Mouse (Mus musculus) myocyte (in vitro differentiated cells): ENCODE results near the gene Arvcf. TPM values are rescaled to one million over a fixed set of nuclear protein-coding genes. Genes with fewer than 3 reads are reported as not detected.

Experiments used
- H3K27me3 ChIP-seq: one replicate; pipeline ENCODE4 v1.6.1; 2011; ENCODE audit not compliant: control insufficient read depth, insufficient read depth, insufficient read length
- H3K36me3 ChIP-seq: one replicate; pipeline ENCODE4 v1.6.1; 2011; ENCODE audit not compliant: control insufficient read depth, insufficient read depth
- H3K4me2 ChIP-seq: one replicate; pipeline ENCODE4 v1.6.1; 2011; ENCODE audit warnings: low read depth, control low read depth
- H3K4me3 ChIP-seq: one replicate; pipeline ENCODE4 v1.5.1; 2011; ENCODE audit warnings: mild to moderate bottlenecking, control low read depth, moderate library complexity
- H3K79me2 ChIP-seq: one replicate; pipeline ENCODE4 v1.6.1; 2011; ENCODE audit not compliant: control insufficient read depth, insufficient read depth
- H3ac ChIP-seq: one replicate; pipeline ENCODE4 v1.6.1; 2011; ENCODE audit not compliant: control insufficient read depth, insufficient read length
- CEBPB ChIP-seq: IDR thresholded peaks from 2 replicates; pipeline ENCODE4 v1.6.1; 2011; ENCODE audit warnings: mild to moderate bottlenecking, moderate library complexity; ENCODE audit not compliant: poor library complexity, insufficient read depth, severe bottlenecking
- E2F4 ChIP-seq: IDR thresholded peaks from one replicate; pipeline ENCODE4 v1.6.1; 2011; ENCODE audit warnings: mild to moderate bottlenecking, control low read depth, moderate library complexity; ENCODE audit not compliant: insufficient read depth
- MAX ChIP-seq: IDR thresholded peaks from one replicate; pipeline ENCODE4 v1.6.1; 2011; ENCODE audit warnings: low read depth, mild to moderate bottlenecking, control low read depth
- MYOD1 ChIP-seq, 3 experiments: IDR thresholded peaks; one replicate each; pipeline ENCODE4 v1.6.1; 2011; ENCODE audit warnings: control low read depth in 2 of 3, low read depth in 2 of 3, mild to moderate bottlenecking in 2 of 3, moderate library complexity in 1 of 3; ENCODE audit not compliant: insufficient read length in 2 of 3, control insufficient read depth in 1 of 3
- MYOG ChIP-seq, 3 experiments: IDR thresholded peaks; one replicate each; pipeline ENCODE4 v1.6.1; 2011; ENCODE audit warnings: control low read depth in 2 of 3, low read depth in 2 of 3, mild to moderate bottlenecking in 2 of 3; ENCODE audit not compliant: insufficient read length in 2 of 3, control insufficient read depth in 1 of 3, insufficient read depth in 1 of 3
- POLR2A ChIP-seq: IDR thresholded peaks from one replicate; pipeline ENCODE4 v1.6.1; 2011; ENCODE audit warnings: low read depth, mild to moderate bottlenecking, control low read depth, moderate library complexity; ENCODE audit not compliant: insufficient read length
- POLR2AphosphoS2 ChIP-seq: IDR thresholded peaks from one replicate; pipeline ENCODE4 v1.6.1; 2011; ENCODE audit warnings: low read depth, control low read depth; ENCODE audit not compliant: insufficient read length
- REST ChIP-seq: IDR thresholded peaks from one replicate; pipeline ENCODE4 v1.6.1; 2011; ENCODE audit warnings: mild to moderate bottlenecking, control low read depth, moderate library complexity; ENCODE audit not compliant: insufficient read depth, insufficient read length
- SRF ChIP-seq: IDR thresholded peaks from one replicate; pipeline ENCODE4 v1.6.1; 2011; ENCODE audit warnings: low read depth; ENCODE audit not compliant: control insufficient read depth, insufficient read length
- TCF12 ChIP-seq: IDR thresholded peaks from one replicate; pipeline ENCODE4 v1.6.1; 2011; ENCODE audit warnings: mild to moderate bottlenecking, control low read depth; ENCODE audit not compliant: poor library complexity, insufficient read depth, severe bottlenecking
- TCF3 ChIP-seq: IDR thresholded peaks from one replicate; pipeline ENCODE4 v1.6.1; 2011; ENCODE audit warnings: low read depth, control low read depth; ENCODE audit not compliant: insufficient read length
- USF1 ChIP-seq: IDR thresholded peaks from one replicate; pipeline ENCODE4 v1.6.1; 2011; ENCODE audit warnings: low read depth, mild to moderate bottlenecking, control low read depth, moderate library complexity
- polyA plus RNA-seq: library from polyadenylated mRNA; unstranded; fragments of >200 nt; fragmentation: generic; extraction: Trizol; gene quantifications from one replicate; pipeline ENCODE4 v1.2.1, GENCODE M21; 2012; ENCODE audit warnings: missing spikeins

The Arvcf gene
- polyA plus RNA-seq, 1 experiment, result 7.6 TPM

DNA sequence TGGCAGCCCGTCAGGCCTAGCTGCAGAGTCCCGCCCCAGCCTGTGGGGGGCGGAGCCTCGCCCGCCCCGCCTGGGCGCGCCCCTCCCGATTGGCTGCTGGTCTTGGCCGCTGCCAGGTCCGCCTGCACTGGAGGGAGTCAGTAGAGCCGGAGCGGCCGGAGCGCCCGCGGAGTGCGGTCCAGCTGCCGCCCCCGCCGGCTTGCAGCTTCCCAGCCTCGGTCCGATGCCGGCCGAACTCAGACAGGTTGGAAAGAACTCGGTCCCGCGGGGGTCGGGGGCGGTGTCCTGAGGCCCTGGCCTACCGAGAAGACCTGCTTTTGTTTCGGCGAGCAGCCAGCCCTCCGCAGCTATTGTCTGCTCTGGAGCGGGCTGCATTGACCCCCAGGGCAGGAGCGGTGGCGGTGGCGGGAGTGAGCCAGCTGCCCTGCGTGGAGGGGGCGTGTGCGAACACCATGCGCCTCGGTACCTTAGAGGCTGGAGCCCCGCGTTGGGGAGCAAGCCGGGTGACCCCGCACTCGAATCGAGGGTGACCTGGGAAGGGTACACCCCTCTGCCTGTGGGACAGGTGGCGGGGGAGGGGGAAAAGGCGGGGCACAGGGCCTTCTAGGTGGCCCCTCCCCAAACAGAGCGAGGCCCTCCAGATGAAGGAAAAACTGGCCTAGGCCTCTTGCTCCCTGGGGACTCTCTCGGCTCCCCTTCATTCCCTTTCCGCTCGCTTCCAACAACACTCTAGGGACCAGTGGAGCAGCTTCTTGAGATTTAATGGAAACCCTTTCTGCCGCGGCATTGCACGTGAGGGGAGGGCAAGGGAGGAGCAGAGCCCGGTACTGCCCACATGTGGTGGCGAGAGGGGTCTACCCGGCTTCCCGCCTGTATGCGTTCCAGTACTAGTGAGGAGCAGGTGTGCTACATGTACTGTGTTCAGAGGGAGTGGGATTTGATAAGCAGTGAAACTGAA, 44.8 kb downstream of the Arvcf start:
- TF ChIP-seq MAX (no peak), REST (no peak), TCF12 (no peak), SRF (no peak), MYOG (IDR thresholded peaks at IDR 0.05; ENCODE audit: control insufficient read depth in 1 of 3, insufficient read depth in 1 of 3, insufficient read length in 2 of 3, low read depth in 2 of 3) (peak in 2 of 3 experiments; percentile 3 to 46), POLR2AphosphoS2 (no peak), E2F4 (no peak), CEBPB (no peak), TCF3 (no peak), USF1 (no peak), POLR2A (peak; percentile 83), MYOD1 (IDR thresholded peaks at IDR 0.05; ENCODE audit: control insufficient read depth in 1 of 3, insufficient read length in 2 of 3, low read depth in 2 of 3) (peak in 1 of 3 experiments; percentile 16)
- Histone ChIP-seq H3K4me2 (peak overlapping the region; percentile 81), H3K27me3 (no peaks in the 10 kb centered on the region), H3ac (peak overlapping the region; percentile 18), H3K79me2 (no peaks in the 10 kb centered on the region), H3K4me3 (peak overlapping the region; percentile 29), H3K36me3 (no peaks in the 10 kb centered on the region)

DNA sequence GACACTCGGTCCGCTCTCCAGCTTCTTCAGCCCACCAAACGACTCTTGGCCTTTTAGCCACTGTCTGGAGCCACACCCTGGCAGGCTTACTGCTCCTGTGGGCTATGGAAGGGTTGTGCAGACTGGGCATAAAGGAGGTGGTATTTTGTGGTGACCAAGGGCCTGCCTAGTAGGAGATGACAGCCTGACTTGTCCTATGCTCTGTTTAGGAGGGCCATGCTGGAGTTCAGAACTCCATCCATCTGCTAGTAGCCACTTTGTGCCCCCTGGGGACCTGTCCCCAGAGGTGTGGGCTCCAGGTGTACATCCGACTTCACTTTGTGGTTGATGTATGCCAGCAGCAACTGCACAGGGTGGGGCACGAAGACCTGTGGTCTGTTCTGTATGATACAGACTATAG, 45.6 kb downstream of the Arvcf start:
- H3K36me3 ChIP-seq, result no peaks in the 10 kb centered on the region
- no peak overlapping the region for H3ac ChIP-seq
- peak overlapping the region; percentile 81 for H3K4me2 ChIP-seq
- peak overlapping the region; percentile 29 for H3K4me3 ChIP-seq
- H3K79me2 ChIP-seq, result no peaks in the 10 kb centered on the region
- H3K27me3 ChIP-seq, result no peaks in the 10 kb centered on the region
- TF ChIP-seq TCF3 (no peak), USF1 (no peak), POLR2A (no peak), SRF (no peak), POLR2AphosphoS2 (no peak), E2F4 (no peak), CEBPB (no peak), REST (no peak), MAX (no peak), MYOD1 (IDR thresholded peaks at IDR 0.05; ENCODE audit: control insufficient read depth in 1 of 3, insufficient read length in 2 of 3, low read depth in 2 of 3) (no peak), MYOG (IDR thresholded peaks at IDR 0.05; ENCODE audit: control insufficient read depth in 1 of 3, insufficient read depth in 1 of 3, insufficient read length in 2 of 3, low read depth in 2 of 3) (no peak), TCF12 (no peak)

DNA sequence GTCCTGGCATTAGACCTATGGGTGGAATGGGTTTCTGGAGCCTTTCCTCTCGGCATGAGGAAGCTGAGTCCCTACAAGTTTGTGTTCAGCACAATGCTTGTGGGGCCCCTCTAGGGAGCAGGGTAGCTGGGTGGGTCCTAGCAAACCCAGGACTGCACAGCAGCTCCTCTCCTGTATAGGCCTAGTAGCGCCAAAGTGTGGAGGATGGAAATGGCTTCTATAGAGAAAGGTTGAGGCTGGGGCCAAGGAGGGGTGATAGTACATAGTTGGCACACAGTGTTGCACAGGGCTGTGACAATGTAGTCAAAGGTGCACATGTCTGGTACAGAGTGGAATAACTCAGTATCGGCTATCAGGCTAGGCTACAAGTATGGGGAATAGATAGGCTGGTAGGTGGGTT, 46.1 kb downstream of the Arvcf start:
- TF ChIP-seq REST, result no peak
- TF ChIP-seq MYOG (IDR thresholded peaks at IDR 0.05; ENCODE audit: control insufficient read depth in 1 of 3, insufficient read depth in 1 of 3, insufficient read length in 2 of 3, low read depth in 2 of 3), result no peak
- no peak for TF ChIP-seq CEBPB
- no peak for TF ChIP-seq TCF12
- no peak for TF ChIP-seq MYOD1 (IDR thresholded peaks at IDR 0.05; ENCODE audit: control insufficient read depth in 1 of 3, insufficient read length in 2 of 3, low read depth in 2 of 3)
- Histone ChIP-seq H3K4me3 (no peak overlapping the region), H3K79me2 (no peaks in the 10 kb centered on the region), H3K27me3 (no peaks in the 10 kb centered on the region), H3K4me2 (peak overlapping the region; percentile 81), H3K36me3 (no peaks in the 10 kb centered on the region), H3ac (no peak overlapping the region)

- Histone ChIP-seq H3K4me2 (peak overlapping the region; percentile 49), H3K27me3 (no peaks in the 10 kb centered on the region), H3K36me3 (no peaks in the 10 kb centered on the region), H3K79me2 (no peaks in the 10 kb centered on the region), H3K4me3 (no peak overlapping the region), H3ac (no peak overlapping the region)
- TF ChIP-seq MYOD1 (IDR thresholded peaks at IDR 0.05; ENCODE audit: control insufficient read depth in 1 of 3, insufficient read length in 2 of 3, low read depth in 2 of 3), result peak; percentile 15 to 65 (median 62)
- no peak for TF ChIP-seq SRF
- no peak for TF ChIP-seq CEBPB
- TF ChIP-seq TCF12, result no peak
- TF ChIP-seq MAX, result no peak
- TF ChIP-seq TCF3, result no peak
- TF ChIP-seq POLR2AphosphoS2, result no peak
- TF ChIP-seq E2F4, result no peak
Observed at GRCm38 (mm10) chr16:18394777-18395619, 47.0 kb downstream of the Arvcf start.
